Mouse (Mus musculus): ENCODE measurements around the gene Lpcat1.

Gene Lpcat1

GRCm38 (mm10) chr13:73536824-73537223 is 69.8 kb downstream of the Lpcat1 start:
- no peak for DNase-seq (ENCODE audit: low spot score)

- DNase-seq (ENCODE audit: low spot score): no peak
Measured at GRCm38 (mm10) chr13:73564201-73564600, 97.2 kb downstream of the Lpcat1 start.
